Mouse (Mus musculus) 3134 (cell line): ENCODE data around the gene Tac2.

Experiments used
- DNase-seq: peaks from one replicate; pipeline ENCODE4 v3.0.0-alpha.2; 2011; ENCODE audit warnings: low spot score; ENCODE audit not compliant: insufficient read length; ENCODE audit errors: extremely low read depth

Tac2 gene

DNA sequence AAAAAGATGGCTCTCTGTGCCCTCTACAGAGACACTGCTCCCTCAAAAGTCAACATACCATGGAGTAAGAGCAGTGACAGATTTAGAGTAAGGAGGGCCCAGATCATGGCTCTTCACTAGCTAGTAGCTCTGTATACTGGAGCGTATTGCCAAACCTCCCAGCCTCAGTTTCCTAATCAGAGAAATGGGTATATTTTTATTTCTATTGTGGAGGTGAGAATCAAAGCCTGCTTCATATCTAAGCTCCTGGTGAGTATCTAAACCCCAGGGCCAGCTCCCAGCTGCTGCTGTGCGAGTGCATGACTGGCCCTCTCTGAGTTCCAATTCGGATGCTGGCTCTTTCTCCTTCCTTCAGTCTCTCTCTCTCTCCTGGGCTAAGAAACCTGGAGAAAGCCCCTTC is at the start of gene Tac2:
Gene Tac2 (plus strand): TSS at position 301 of the 400 bp plus-strand sequence.
- DNase-seq, result no peak

DNA sequence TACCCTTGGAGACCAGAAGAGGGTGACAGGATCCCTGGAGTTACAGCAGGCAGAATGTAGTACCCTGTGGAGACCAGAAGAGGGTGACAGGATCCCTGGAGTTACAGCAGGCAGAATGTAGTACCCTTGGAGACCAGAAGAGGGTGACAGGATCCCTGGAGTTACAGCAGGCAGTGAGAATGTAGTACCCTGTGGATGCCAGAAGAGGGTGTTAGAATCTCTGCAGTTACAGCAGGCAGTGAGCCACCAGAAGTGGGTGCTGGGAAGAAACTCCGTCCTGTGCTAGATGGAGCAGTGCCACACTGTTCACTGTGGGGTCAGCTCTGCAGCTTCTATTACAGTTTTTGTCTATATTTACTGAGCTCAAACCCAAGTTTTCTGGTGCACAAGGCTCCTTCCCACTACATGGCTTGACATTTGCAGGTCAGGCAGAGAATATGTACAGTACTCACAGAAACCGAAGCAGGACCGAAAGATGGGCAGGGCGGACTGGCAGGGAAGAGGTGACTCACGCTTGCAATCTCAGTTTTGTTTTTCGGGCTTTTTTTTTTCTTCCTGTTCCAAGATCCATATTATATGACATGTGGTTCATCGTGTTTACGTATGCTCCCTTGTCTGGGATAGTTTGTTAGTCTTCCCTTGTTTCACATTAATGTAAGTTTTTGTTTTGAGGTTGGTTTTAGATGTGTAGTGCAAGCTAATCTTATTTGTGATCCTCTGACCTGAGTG is 49.3 kb upstream of the Tac2 start:
- DNase-seq, result peak; percentile 79

DNA sequence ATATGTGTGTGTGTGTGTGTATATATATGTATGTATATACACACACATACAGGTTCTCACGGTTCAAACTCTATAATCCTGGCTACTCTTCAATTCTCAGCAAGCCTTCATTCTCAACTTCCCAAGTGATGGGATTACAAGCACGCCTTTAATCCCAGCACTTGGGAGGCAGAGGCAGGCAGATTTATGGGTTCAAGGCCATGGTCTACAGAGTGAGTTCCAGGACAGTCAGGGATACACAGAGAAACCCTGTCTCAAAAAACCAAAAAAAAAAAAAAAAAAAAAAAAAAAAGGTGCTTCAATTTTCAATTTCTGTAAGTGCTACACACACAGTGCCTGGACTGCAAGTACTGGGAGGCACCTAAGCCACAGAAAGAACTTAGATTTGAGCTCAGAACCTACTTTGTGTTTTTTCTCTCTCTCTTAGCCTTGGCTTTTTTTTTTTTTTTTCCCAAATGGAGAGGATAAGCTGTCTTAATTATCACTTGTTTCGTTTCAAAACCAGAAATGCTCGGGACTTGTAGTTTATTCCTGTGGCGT is 48.3 kb upstream of the Tac2 start:
- no peak for DNase-seq

DNA sequence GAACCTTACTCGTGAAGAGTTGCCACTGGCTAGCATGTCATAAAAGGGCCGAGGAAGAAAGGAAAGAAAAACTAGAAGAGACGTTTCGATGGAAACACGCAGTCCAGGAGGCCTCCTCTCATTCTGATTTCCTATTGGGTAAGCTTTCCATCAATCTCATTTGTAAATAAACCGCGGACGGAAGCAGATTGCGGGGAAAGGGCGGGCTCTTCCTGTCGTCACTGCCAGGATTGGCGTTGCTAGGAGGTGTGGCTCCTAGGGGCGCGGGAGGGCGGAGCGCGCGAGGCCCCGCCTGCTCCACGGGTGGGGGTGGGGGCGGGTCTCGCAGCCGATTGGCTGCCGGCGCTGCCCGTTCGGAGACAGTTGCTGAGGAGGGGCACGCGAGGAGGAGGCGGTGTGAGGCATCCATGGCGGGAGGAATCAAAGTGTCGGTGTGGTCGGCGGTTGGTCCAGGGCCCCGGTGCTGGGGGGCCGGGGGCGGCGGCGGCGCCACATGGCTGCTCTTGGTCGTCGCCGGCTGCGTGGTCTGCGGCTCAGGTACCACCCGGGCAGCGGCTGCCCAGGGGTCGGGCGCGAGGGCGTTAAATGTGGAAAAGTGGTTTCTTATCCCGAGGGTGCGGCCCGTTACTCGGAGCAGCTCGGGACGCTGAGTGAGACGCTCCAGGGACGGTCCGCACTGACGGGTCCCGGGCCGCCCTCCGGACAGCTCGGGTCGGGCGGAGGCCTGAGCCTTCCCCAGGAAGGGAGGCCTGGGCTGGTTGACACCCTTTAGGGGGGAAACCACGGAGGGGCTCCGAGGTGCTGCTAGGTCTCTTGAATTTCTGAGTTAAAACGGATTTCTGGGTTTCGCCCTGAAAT is 47.4 kb upstream of the Tac2 start:
- peak; percentile 97 for DNase-seq

DNA sequence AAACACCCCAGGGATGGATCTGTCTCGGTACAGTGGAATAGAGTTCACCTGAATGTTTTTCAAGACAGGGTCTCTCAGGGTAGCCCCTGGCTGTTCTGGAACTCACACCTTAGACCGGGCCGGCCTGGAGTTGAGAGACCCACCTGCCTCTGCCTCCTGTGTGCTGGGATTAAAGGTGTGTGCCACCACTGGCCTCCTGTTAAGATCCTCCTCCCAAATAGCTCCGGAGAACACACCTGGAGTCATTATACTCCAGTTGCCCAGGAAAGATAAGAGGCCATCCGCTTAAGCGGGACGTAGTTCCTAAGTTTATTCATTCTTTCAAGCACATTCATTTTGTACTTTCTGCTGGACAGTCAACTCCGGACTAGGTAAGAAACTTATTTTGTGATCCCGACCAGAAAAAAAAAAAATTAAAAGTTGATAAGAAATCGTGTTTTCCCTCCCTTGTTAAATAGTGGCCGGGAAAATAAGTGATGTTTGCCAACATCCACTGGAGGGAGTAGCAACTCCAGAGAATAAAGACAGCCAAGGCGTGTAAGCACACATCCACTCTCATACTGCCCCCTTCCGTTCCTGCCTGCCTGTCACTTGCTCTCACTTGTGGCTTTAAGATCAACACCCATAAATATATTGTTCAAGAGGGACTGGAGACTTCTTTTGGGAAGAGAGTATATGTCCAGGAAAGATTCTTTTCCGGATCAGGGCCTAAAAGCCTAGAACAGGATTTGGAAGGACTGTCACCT is 46.5 kb upstream of the Tac2 start:
- peak; percentile 69 for DNase-seq

DNA sequence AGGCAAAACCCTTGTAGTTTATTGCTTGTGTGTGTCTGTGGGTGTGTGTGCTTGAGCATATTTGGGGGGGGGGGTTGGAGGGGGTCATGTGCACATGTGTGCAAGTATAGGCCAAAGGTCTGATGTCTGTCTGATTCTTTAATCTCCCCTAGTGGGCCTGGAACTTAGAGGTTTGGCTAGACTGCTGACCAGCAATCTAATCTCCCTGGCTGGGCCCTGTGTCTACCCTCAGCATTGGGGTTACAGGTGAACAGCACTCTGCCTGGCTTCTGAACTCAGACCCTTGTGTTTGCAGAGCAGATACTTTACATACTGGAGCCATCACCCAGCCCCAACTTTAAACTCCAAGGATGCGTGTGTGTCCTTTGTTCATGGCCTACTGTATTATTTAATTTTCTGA is 45.1 kb upstream of the Tac2 start:
- DNase-seq, result no peak

DNA sequence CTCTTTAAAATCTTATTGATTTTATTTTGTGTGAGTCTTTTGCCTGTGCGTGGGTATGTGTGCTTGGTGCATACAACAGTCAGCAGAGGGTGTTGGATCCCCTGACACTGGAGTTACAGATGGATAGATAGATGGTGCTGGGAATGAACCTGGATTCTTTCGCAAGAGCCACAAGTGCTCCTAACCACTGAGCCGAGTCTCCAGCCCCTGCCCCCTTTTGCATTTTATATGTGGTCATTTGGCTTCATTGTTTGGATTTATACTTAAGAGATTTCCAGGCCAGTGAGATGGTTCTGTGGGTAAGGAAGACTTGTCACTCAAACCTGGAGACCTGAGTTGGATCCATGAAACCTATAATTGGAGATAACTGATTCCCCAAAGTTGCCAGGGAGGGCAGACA is 44.4 kb upstream of the Tac2 start:
- DNase-seq, result no peak

DNA sequence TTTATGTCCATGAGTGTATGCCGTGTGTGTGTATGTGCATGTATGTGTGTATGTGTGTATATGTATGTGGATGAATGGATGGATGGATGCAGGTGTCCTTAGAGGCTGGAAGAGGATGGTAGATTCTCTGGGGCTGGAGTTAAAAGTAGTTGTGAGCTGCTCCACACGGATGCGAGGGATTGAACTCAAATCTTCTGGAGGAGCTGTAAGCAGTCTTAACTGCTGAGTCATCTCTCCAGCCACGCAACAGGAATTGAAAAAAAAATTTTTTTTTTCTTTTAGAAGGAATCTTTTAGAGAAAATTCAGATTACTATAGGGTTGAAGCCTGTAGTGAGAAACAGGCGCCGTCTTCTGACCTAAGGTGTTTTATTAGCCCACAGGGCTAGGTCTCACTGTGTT is 41.4 kb upstream of the Tac2 start:
- no peak for DNase-seq

DNA sequence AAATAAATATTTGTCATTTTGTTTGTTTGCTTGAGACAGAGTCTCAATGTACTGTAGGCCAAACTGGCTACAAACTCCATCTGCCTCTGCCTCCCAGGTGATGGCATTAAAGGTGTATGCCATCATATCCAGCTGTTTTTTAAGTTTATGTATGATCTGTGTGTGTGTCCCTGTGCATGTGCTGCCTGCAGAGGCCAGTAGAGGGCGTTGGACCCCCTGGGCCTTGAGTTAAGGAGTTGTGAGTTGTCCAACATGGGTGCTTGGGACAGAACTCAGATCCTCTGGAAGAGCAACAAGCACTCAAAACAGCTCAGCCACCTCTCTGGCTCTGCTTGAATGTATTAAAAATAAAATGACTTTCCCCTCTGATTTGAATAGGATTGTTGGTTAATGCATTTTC is 33.2 kb upstream of the Tac2 start:
- no peak for DNase-seq

DNA sequence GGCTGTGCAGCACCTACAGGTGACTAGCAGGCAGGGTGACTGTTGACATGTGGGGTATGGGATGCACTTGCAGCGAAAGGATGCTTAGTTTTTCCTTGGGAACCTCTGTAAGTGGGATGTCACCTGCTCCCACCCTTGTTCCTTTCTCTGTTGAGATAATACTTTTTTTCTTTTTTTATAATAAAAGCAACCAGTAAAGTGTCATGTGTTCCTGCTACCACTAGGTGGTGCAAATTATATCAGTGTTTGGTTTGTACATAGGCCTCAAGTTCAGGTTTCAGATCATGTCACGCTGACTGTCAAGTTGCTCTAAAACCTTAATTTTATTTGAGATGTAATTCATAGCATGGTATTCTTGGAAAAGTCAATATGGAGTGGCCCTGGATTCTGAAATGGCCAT is 29.6 kb upstream of the Tac2 start:
- no peak for DNase-seq

DNA sequence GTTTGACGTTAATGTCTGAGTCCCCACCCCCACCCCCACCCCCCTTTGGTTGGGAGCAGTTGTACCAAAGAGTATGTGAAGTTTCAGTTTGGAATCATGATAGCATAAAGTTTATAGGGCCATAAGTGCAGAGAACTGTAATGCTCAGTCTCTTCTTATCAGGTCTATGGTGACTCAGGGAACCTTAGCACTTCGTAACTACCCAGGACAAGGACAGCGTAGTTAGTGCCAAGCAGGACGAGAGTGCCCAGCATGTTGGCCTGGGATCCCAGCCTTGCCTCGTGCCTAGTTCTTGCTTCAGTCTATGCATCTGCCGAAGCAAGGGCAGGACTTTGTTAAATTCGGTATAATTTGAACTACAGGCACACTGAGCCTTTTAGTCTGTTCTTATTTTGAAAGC is 28.5 kb upstream of the Tac2 start:
- no peak for DNase-seq

DNA sequence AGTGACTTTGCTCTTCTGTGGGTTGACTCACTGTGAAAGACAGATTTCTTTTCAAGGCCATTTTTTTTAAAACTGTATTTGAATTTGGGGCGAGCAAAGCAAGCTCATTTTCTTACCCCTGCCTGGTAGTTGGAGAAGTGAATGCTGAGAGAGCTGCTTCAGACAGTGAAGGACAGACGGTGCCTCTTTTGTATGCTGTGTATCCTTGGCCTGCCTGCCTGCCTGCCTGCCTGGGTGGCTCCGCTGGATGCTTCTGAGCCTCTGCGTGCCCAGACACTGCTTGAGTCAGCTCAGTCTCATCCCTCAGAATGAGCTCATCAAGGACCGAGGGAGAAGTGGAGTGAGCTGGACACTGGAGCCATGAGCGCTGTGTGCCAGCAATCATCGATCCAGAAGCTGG is 25.3 kb upstream of the Tac2 start:
- no peak for DNase-seq

DNA sequence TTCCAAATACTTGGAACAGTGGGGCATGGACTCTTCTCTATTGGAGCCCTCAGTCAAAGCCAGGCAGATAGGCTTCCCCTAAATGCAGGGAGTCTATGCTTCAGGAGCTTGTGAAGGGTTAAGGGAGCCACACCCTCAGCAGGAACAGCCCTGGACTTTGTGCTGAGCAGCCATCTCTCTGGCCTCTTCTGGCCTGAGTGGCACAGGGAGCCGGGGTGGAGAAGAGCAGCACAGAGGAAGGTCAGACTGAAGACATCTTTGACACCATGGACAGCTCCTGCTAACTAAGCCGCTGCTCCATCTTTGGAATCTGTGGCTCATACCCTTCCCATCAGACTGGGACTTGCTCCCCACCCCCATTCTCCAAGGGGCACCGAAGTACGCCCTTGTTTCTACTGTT is 21.0 kb upstream of the Tac2 start:
- DNase-seq, result no peak

DNA sequence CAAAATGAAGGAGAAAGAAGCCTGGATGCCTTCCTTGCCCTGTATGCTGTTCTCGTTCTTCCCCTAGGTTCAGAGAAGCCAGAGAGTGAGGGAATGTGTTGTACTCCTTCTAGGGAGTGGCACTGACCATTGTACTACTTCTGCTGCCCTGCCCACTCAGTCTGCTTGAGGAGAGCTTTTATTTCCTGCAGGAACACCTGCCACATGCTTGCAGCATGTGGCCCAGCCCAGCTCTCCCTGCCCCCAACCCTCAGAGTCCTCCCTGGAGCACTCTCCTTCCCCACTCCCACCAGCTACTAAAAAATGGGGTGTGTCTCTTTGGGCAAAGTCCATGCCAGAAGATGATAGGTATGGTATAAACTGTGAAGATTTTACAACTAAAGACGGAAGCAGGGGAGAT is 20.0 kb upstream of the Tac2 start:
- DNase-seq, result no peak

DNA sequence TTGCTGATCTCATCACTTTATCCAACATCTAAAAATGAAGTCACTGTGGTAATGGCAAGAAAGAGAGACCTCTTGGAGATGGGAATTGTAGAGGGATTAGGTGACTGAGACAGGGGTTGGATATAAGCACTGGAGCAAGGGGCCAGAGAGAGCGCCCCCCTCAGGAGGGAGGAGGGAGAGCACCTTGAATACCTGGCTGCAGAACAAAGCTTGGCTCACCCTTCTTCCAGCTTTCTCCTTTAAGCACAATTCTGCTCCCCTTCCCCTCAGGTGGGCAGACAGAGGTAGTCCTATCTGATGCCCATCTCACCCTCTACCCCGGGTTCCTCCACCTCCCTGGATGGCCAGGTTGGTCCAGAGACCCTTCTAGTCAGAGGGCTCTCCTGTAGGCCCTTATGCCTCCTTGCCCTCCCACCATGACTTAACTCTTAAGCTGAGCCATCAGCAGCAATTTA is 19.5 kb upstream of the Tac2 start, which contains the start of gene Myo1a:
Gene Myo1a (plus strand): TSS at position 405 of the 455 bp plus-strand sequence.
- no peak for DNase-seq

DNA sequence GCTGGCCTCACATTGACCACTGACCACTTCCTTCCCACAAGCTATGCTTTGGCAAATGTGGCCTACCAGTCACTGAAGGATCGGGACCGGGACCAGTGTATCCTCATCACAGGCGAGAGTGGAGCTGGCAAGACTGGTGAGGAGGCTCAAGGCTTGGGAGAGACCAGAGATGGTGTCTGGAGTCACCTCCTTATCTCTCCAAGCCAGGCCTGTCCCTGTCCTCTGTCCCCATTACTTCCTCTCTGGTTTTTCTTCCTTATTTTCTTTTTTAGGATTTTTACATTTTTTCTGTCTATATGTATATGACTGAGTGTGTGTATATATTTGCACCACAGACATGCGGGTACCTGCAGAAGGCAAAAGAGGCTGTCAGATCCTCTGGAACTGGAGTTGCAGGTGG is 18.5 kb upstream of the Tac2 start:
- DNase-seq, result peak; percentile 28

DNA sequence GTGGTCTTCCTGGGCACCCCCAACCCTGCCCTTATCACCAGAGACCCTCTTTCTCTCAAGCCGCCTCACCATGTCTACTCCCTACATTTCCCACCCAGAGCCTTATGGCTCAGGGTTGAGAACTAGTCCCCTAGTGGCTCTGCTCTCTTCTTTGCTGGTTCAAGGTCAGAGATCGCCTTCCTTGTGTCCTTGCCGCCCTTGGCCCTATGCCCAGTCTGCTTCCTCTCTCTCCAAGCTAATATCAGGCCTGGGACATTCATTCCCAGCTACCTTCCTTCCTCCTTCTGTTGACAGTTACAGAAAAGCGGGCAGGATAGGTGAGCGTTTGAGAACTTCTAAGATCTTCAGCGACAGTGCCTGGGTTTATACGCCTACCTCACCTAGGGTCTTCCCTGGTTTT is 16.6 kb upstream of the Tac2 start:
- no peak for DNase-seq

DNA sequence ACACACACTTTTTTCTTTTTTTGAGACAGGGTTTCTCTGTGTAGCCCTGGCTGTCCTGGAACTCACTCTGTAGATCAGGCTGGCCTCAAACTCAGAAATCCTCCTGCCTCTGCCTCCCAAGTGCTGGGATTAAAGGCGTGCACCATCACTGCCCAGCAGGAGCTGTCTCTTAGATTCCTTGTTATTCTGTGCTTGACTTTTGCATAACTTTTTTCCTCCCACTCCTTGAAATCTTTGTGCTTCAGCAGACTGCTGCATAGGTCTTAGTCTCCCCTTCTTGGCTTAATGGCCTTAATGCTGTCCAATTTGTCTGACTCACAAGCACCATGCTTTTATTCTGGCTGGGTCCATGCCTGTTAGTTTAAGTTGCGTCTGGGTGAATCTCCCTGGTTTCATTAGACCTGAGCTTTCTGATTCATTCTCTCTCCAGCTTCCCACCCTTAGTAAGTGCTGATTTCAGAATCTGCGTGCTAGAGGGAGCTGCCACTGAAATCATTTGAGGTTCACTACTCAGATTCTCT is 15.4 kb upstream of the Tac2 start:
- DNase-seq, result no peak

DNA sequence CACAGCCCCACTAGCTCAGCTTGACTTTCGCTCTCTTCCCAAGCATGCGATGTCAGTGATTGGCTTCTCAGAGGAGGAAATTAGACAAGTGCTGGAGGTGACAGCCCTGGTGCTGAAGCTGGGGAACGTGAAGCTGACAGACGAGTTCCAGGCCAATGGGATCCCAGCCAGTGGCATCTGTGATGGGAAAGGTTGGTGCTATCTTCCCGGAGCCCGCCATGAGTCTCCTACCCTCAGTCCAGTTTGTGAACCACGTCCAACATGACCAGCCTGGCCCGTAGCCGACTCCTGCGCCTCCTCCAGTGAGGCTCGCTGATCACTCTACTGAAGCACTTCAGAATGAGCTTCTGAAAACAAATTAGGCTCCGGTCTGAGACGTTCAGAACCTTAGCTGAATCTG is 13.9 kb upstream of the Tac2 start:
- no peak for DNase-seq

DNA sequence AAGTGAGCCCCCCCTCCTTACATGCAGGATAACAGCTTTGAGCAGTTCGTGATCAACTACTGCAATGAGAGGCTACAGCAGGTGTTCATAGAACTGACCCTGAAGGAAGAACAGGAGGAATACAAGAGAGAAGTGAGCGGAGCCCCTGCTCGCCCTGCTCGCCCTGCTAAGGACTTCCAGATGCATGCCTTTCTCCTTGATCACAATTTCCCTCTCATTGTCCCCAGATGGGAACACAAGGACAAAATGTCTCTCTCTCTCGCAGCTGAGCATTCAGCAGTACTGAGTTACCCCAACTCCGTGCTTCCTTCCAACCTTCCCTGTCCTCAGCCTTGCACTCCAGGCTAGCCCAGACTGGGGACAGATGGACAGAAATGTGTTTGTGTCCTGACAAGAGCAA is 11.5 kb upstream of the Tac2 start:
- no peak for DNase-seq
